Mouse (Mus musculus): ENCODE results near the gene Ppp2r5c. TPM values are rescaled to one million over a fixed set of nuclear protein-coding genes. Genes with fewer than 3 reads are reported as not detected.

Gene Ppp2r5c
- total and polyA plus RNA-seq, 2 experiments = 12.5 to 29.4 TPM

- peaks cover 12% of the 10 kb centered on the region; the same call in 1 of the 2 replicates for H3K79me2 ChIP-seq (ENCODE audit: control insufficient read depth, insufficient read depth, low read length)
- peaks cover 8% of the 10 kb centered on the region for H3K4me1 ChIP-seq (ENCODE audit: control insufficient read depth, insufficient read depth, low read length)
- no peaks in the 10 kb centered on the region for H3K27me3 ChIP-seq (ENCODE audit: control insufficient read depth, insufficient read depth, low read length)
- H3K27ac ChIP-seq (replicated peaks; ENCODE audit: insufficient read depth, low read depth, low read length) = no peak overlapping the region
- no peak overlapping the region for H3K9ac ChIP-seq (ENCODE audit: low read depth, low read length)
- peak; percentile 36 for DNase-seq (ENCODE audit: extremely low read depth, low read depth, low spot score)
- H3K4me3 ChIP-seq (ENCODE audit: insufficient read depth, low read depth, low read length) = no peak overlapping the region
- TF ChIP-seq POLR2A (IDR thresholded peaks at IDR 0.05; ENCODE audit: extremely low read depth, insufficient read depth, low read length) (no peak), CTCF (IDR thresholded peaks at IDR 0.05; ENCODE audit: low read depth, low read length) (peak; percentile 70)
- H3K36me3 ChIP-seq (ENCODE audit: control insufficient read depth, insufficient read depth, low read length) = no peaks in the 10 kb centered on the region
- WGBS = 22% methylated on average over 7 of the region's 7 CpGs
Observed at GRCm38 (mm10) chr12:110598527-110598926, 151.6 kb downstream of the Ppp2r5c start.

GRCm38 (mm10) chr12:110599791-110600190, 152.9 kb downstream of the Ppp2r5c start:
- H3K4me3 ChIP-seq (ENCODE audit: insufficient read depth, low read depth, low read length) = no peak overlapping the region
- no peaks in the 10 kb centered on the region for H3K27me3 ChIP-seq (ENCODE audit: control insufficient read depth, insufficient read depth, low read length)
- peak; percentile 22 for DNase-seq (ENCODE audit: extremely low read depth, low read depth, low spot score)
- no peak for TF ChIP-seq CTCF (IDR thresholded peaks at IDR 0.05; ENCODE audit: low read depth, low read length)
- TF ChIP-seq POLR2A (IDR thresholded peaks at IDR 0.05; ENCODE audit: extremely low read depth, insufficient read depth, low read length) = no peak
- no peaks in the 10 kb centered on the region for H3K36me3 ChIP-seq (ENCODE audit: control insufficient read depth, insufficient read depth, low read length)
- H3K27ac ChIP-seq (replicated peaks; ENCODE audit: insufficient read depth, low read depth, low read length) = no peak overlapping the region
- peaks cover 17% of the 10 kb centered on the region; the same call in 1 of the 2 replicates for H3K79me2 ChIP-seq (ENCODE audit: control insufficient read depth, insufficient read depth, low read length)
- WGBS = 28% methylated on average over 4 of the region's 4 CpGs
- H3K4me1 ChIP-seq (ENCODE audit: control insufficient read depth, insufficient read depth, low read length) = peaks cover 14% of the 10 kb centered on the region
- H3K9ac ChIP-seq (ENCODE audit: low read depth, low read length) = no peak overlapping the region

GRCm38 (mm10) chr12:110600225-110600991, 153.5 kb downstream of the Ppp2r5c start:
- H3K27me3 ChIP-seq (ENCODE audit: control insufficient read depth, insufficient read depth, low read length) = no peaks in the 10 kb centered on the region
- peaks cover 16% of the 10 kb centered on the region for H3K4me1 ChIP-seq (ENCODE audit: control insufficient read depth, insufficient read depth, low read length)
- no peak overlapping the region for H3K9ac ChIP-seq (ENCODE audit: low read depth, low read length)
- WGBS = 59% methylated on average over 13 of the region's 13 CpGs
- no peak for DNase-seq (ENCODE audit: extremely low read depth, low read depth, low spot score)
- H3K4me3 ChIP-seq (ENCODE audit: insufficient read depth, low read depth, low read length) = no peak overlapping the region
- peaks cover 22% of the 10 kb centered on the region; the same call in 1 of the 2 replicates for H3K79me2 ChIP-seq (ENCODE audit: control insufficient read depth, insufficient read depth, low read length)
- H3K36me3 ChIP-seq (ENCODE audit: control insufficient read depth, insufficient read depth, low read length) = no peaks in the 10 kb centered on the region
- TF ChIP-seq POLR2A (IDR thresholded peaks at IDR 0.05; ENCODE audit: extremely low read depth, insufficient read depth, low read length) (no peak), CTCF (IDR thresholded peaks at IDR 0.05; ENCODE audit: low read depth, low read length) (no peak)
- no peak overlapping the region for H3K27ac ChIP-seq (replicated peaks; ENCODE audit: insufficient read depth, low read depth, low read length)

DNA sequence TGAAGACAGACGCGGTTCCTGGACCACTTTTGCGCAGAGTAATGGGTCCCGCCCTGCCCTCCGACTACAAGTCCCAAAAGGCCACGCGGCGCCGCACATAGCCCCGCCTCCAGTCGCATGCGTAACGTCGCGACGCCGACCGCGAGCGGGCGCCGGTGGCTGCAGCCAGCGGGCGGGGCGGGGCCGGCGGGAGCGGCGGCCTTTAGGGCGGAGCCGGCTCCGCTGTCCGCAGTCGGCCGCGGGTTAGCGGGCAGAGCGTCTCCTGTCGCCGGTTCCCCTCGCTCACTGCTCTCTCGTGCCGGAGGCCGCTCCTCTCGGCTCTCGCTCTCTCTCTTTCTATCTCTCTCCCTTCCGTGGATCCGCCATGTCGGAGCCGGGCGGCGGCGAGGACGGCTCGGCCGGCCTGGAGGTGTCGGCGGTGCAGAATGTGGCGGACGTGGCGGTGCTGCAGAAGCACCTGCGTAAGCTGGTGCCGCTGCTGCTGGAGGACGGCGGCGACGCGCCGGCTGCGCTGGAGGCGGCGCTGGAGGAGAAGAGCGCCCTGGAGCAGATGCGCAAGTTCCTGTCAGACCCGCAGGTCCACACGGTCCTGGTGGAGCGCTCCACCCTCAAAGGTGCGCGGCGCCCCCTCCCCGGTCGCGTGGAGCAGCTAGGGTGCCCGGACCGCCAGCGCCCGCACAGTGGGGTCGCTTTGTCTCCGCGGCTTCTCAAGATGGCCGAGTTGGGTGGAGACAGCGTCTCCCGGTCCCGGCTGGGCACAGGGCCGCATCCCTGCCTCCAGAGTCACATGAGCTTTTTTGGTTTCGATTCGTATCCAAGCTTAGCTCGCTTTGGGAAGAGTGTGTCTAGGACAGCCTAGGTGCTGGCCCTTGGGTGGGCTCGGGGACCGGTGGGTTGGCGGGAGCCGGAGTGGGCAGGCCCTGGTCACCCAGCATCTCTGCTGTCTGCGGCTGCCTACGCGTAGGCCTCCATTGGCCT, 154.6 kb downstream of the Ppp2r5c start, which contains the start of gene Dync1h1:
Gene Dync1h1 (plus strand): TSS at position 212 of the 978 bp plus-strand sequence.
- under 1% methylated on average over 105 of the region's 105 CpGs for WGBS
- H3K36me3 ChIP-seq (ENCODE audit: control insufficient read depth, insufficient read depth, low read length) = no peaks in the 10 kb centered on the region
- TF ChIP-seq CTCF (IDR thresholded peaks at IDR 0.05; ENCODE audit: low read depth, low read length) (no peak), POLR2A (IDR thresholded peaks at IDR 0.05; ENCODE audit: extremely low read depth, insufficient read depth, low read length) (peak; percentile 95)
- H3K27ac ChIP-seq (replicated peaks; ENCODE audit: insufficient read depth, low read depth, low read length) = peak within 1 kb of the TSS; percentile 87
- H3K9ac ChIP-seq (ENCODE audit: low read depth, low read length) = peak within 1 kb of the TSS; percentile 97
- H3K79me2 ChIP-seq (ENCODE audit: control insufficient read depth, insufficient read depth, low read length) = peaks cover 25% of the 10 kb centered on the region; the same call in 1 of the 2 replicates
- peak within 1 kb of the TSS; percentile 97 for H3K4me3 ChIP-seq (ENCODE audit: insufficient read depth, low read depth, low read length)
- peak; percentile 61 for DNase-seq (ENCODE audit: extremely low read depth, low read depth, low spot score)
- H3K27me3 ChIP-seq (ENCODE audit: control insufficient read depth, insufficient read depth, low read length) = no peaks in the 10 kb centered on the region
- peaks cover 18% of the 10 kb centered on the region for H3K4me1 ChIP-seq (ENCODE audit: control insufficient read depth, insufficient read depth, low read length)

- Histone ChIP-seq H3K79me2 (ENCODE audit: control insufficient read depth, insufficient read depth, low read length) (peaks cover 54% of the 10 kb centered on the region), H3K9ac (ENCODE audit: low read depth, low read length) (no peak overlapping the region), H3K4me1 (ENCODE audit: control insufficient read depth, insufficient read depth, low read length) (peaks cover 27% of the 10 kb centered on the region), H3K27me3 (ENCODE audit: control insufficient read depth, insufficient read depth, low read length) (no peaks in the 10 kb centered on the region), H3K36me3 (ENCODE audit: control insufficient read depth, insufficient read depth, low read length) (no peaks in the 10 kb centered on the region), H3K4me3 (ENCODE audit: insufficient read depth, low read depth, low read length) (no peak overlapping the region), H3K27ac (replicated peaks; ENCODE audit: insufficient read depth, low read depth, low read length) (no peak overlapping the region)
- 79% methylated on average over 3 of the region's 3 CpGs for WGBS
- no peak for TF ChIP-seq CTCF (IDR thresholded peaks at IDR 0.05; ENCODE audit: low read depth, low read length)
- TF ChIP-seq POLR2A (IDR thresholded peaks at IDR 0.05; ENCODE audit: extremely low read depth, insufficient read depth, low read length) = no peak
- no peak for DNase-seq (ENCODE audit: extremely low read depth, low read depth, low spot score)
Observed at GRCm38 (mm10) chr12:110606161-110606560, 159.2 kb downstream of the Ppp2r5c start.
